Mouse (Mus musculus) liver, embryonic 15.5 days (tissue): ENCODE measurements at regions not wholly inside any gene's neighbourhood (a gene's known extent, or its start where the extent isn't known, plus 50 kb on each side); places are given as distances from the start of the nearest gene placed in this dataset.

Experiments
- ATAC-seq: fragments of 200-750 bp; cut with Nextera tagmentation; 2 replicates; pipeline ENCODE4 v1.8.0; 2017; ENCODE audit warnings: moderate number of reproducible peaks, mild to moderate bottlenecking, moderate library complexity; ENCODE audit not compliant: insufficient read depth
- H3K27ac ChIP-seq: fragments of 300-500 bp; sonication (generic); replicated peaks from 2 replicates; pipeline ENCODE4 v1.5.1; 2015; ENCODE audit warnings: mild to moderate bottlenecking, inconsistent platforms
- H3K27me3 ChIP-seq: fragments of 300-500 bp; sonication (generic); 2 replicates; pipeline ENCODE4 v1.6.1; 2015; ENCODE audit warnings: mild to moderate bottlenecking, inconsistent platforms
- H3K36me3 ChIP-seq: fragments of 300-500 bp; sonication (generic); replicated peaks from 2 replicates; pipeline ENCODE4 v1.6.1; 2015; ENCODE audit warnings: moderate library complexity, mild to moderate bottlenecking, inconsistent platforms
- H3K4me1 ChIP-seq: fragments of 300-500 bp; sonication (generic); replicated peaks from 2 replicates; pipeline ENCODE4 v1.6.1; 2015; ENCODE audit warnings: inconsistent platforms
- H3K4me2 ChIP-seq: fragments of 300-500 bp; sonication (generic); 2 replicates; pipeline ENCODE4 v1.6.1; 2015; ENCODE audit warnings: moderate library complexity, mild to moderate bottlenecking, inconsistent platforms
- H3K4me3 ChIP-seq: fragments of 300-500 bp; sonication (generic); replicated peaks from 2 replicates; pipeline ENCODE4 v1.5.1; 2015; ENCODE audit warnings: mild to moderate bottlenecking, inconsistent platforms
- H3K9ac ChIP-seq: fragments of 300-500 bp; sonication (generic); 2 replicates; pipeline ENCODE4 v1.6.1; 2015; ENCODE audit warnings: moderate library complexity, mild to moderate bottlenecking, inconsistent platforms
- H3K9me3 ChIP-seq: fragments of 300-500 bp; sonication (generic); replicated peaks from 2 replicates; pipeline ENCODE4 v1.6.1; 2016; ENCODE audit warnings: inconsistent platforms
- WGBS: fragments of 180-500 bp; shearing (Covaris S2); methylation state at CpG from one replicate; pipeline ENCODE4 v1.1.7; 2015; ENCODE audit warnings: mixed read lengths; ENCODE audit not compliant: insufficient replicate concordance; 5-methylcytosine and 5-hydroxymethylcytosine counted together

- H3K4me1 ChIP-seq, result no peaks in the 10 kb centered on the region
- no peak overlapping the region for H3K4me3 ChIP-seq
- H3K27ac ChIP-seq, result no peak overlapping the region
- ATAC-seq, result no peak
- 15% methylated on average over 2 of the region's 2 CpGs for WGBS
- no peaks in the 10 kb centered on the region for H3K36me3 ChIP-seq
- H3K9ac ChIP-seq, result no peak overlapping the region
- H3K4me2 ChIP-seq, result no peak overlapping the region
- no peaks in the 10 kb centered on the region for H3K9me3 ChIP-seq
- H3K27me3 ChIP-seq, result no peaks in the 10 kb centered on the region
Measured at GRCm38 (mm10) chr12:16122353-16123127, 305.8 kb upstream of the Trib2 start.

DNA sequence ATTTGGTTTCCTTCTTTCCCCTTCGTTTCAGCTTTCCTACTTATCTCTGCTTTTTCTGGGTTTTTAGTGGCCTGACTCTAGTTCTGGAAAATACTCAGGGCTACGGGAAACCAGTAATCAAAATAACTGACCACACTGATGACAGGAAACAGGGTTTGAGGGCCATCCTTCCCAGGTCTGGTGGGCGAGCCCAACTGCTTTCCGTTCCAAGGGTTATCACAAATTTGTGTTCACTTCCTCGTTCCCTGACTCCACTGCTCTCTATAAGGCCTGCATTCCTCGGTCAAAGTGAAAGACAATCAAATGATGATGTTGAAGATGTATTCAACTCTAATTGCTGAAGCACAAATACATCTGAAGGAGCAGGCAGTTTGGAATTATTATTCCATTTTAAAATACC is 305.1 kb upstream of the Trib2 start:
- Histone ChIP-seq H3K36me3 (no peaks in the 10 kb centered on the region), H3K9me3 (no peaks in the 10 kb centered on the region), H3K4me2 (no peak overlapping the region), H3K4me3 (no peak overlapping the region), H3K27ac (no peak overlapping the region), H3K4me1 (no peaks in the 10 kb centered on the region), H3K9ac (no peak overlapping the region), H3K27me3 (no peaks in the 10 kb centered on the region)
- ATAC-seq, result no peak
- WGBS, result 13% methylated on average over 6 of the region's 6 CpGs

- Histone ChIP-seq H3K9me3 (no peaks in the 10 kb centered on the region), H3K9ac (no peak overlapping the region), H3K36me3 (no peaks in the 10 kb centered on the region), H3K27ac (no peak overlapping the region), H3K27me3 (no peaks in the 10 kb centered on the region), H3K4me2 (no peak overlapping the region), H3K4me1 (no peaks in the 10 kb centered on the region), H3K4me3 (no peak overlapping the region)
- no peak for ATAC-seq
Measured at GRCm38 (mm10) chr12:16118710-16119109, 302.0 kb upstream of the Trib2 start.

DNA sequence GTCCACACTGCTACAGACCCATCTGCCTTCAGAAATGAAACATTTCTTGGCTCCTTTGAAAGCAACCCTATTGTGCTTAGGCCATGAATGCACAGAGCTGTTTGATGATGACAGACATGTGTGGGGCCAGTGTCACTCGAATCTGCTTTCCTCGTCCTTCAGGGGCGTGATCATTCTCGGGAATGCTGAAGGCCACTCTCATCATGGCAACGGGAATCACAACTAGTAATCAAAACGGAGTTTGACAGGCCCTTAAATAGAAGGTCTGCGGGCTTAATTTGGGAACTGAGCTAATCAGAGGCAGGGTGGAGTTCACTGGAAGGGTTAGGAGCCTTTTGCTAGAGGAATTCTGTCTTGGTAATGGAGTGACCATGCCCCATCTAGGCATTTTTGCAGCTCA is 290.2 kb upstream of the Trib2 start:
- no peak overlapping the region for H3K4me3 ChIP-seq
- H3K4me2 ChIP-seq, result no peak overlapping the region
- no peak for ATAC-seq
- H3K4me1 ChIP-seq, result no peaks in the 10 kb centered on the region
- H3K27me3 ChIP-seq, result no peaks in the 10 kb centered on the region
- WGBS, result 65% methylated on average over 7 of the region's 7 CpGs
- H3K27ac ChIP-seq, result no peak overlapping the region
- H3K9ac ChIP-seq, result no peak overlapping the region
- no peaks in the 10 kb centered on the region for H3K9me3 ChIP-seq
- H3K36me3 ChIP-seq, result no peaks in the 10 kb centered on the region

DNA sequence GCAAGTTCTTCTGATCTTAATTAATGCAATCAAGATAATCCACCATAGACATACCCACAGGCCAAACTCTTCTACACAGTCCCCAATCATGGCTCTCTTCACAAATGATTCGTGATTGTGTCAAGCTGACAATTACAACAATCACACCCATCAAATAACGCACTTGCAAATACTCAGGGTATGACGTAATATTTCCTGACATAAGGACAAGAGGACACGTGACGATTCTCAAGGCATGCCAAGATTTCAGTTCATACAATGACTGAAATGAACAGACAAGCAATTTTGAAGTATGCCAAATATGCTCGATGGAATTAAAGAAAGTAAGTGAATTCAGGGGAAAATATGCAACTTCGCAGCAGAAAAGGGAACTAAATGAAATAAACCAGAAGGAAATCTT is 282.1 kb upstream of the Trib2 start:
- Histone ChIP-seq H3K36me3 (no peaks in the 10 kb centered on the region), H3K9me3 (no peaks in the 10 kb centered on the region), H3K27me3 (no peaks in the 10 kb centered on the region), H3K4me2 (no peak overlapping the region), H3K4me3 (no peak overlapping the region), H3K9ac (no peak overlapping the region), H3K27ac (no peak overlapping the region), H3K4me1 (no peaks in the 10 kb centered on the region)
- ATAC-seq, result no peak
- WGBS, result 61% methylated on average over 7 of the region's 7 CpGs

- Histone ChIP-seq H3K27ac (no peak overlapping the region), H3K27me3 (no peaks in the 10 kb centered on the region), H3K4me3 (no peak overlapping the region), H3K36me3 (no peaks in the 10 kb centered on the region), H3K4me1 (no peaks in the 10 kb centered on the region), H3K4me2 (no peak overlapping the region), H3K9ac (no peak overlapping the region), H3K9me3 (no peaks in the 10 kb centered on the region)
- ATAC-seq, result no peak
- WGBS, result 16% methylated on average over 3 of the region's 3 CpGs
Measured at GRCm38 (mm10) chr12:16092643-16093042, 275.9 kb upstream of the Trib2 start.

GRCm38 (mm10) chr12:16091336-16091735 is 274.6 kb upstream of the Trib2 start:
- Histone ChIP-seq H3K9ac (no peak overlapping the region), H3K27ac (no peak overlapping the region), H3K27me3 (no peaks in the 10 kb centered on the region), H3K9me3 (no peaks in the 10 kb centered on the region), H3K36me3 (no peaks in the 10 kb centered on the region), H3K4me2 (no peak overlapping the region), H3K4me3 (no peak overlapping the region), H3K4me1 (no peaks in the 10 kb centered on the region)
- ATAC-seq, result no peak
- WGBS, result 46% methylated on average over 6 of the region's 6 CpGs

GRCm38 (mm10) chr12:16083176-16083575 is 266.5 kb upstream of the Trib2 start:
- no peak for ATAC-seq
- WGBS, result 45% methylated on average over 1 of the region's 1 CpGs

GRCm38 (mm10) chr12:16077215-16077614 is 260.5 kb upstream of the Trib2 start:
- H3K36me3 ChIP-seq, result no peaks in the 10 kb centered on the region
- no peaks in the 10 kb centered on the region for H3K9me3 ChIP-seq
- no peak overlapping the region for H3K4me2 ChIP-seq
- no peaks in the 10 kb centered on the region for H3K27me3 ChIP-seq
- no peak overlapping the region for H3K27ac ChIP-seq
- 77% methylated on average over 1 of the region's 1 CpGs for WGBS
- no peak overlapping the region for H3K9ac ChIP-seq
- no peak overlapping the region for H3K4me3 ChIP-seq
- no peak for ATAC-seq
- no peaks in the 10 kb centered on the region for H3K4me1 ChIP-seq

More at GRCm38 (mm10) chr12:16083176-16083575, 266.5 kb upstream of the Trib2 start:
- H3K4me3 ChIP-seq, result no peak overlapping the region
- H3K4me2 ChIP-seq, result no peak overlapping the region
- H3K9ac ChIP-seq, result no peak overlapping the region
- H3K27ac ChIP-seq, result no peak overlapping the region
- H3K27me3 ChIP-seq, result no peaks in the 10 kb centered on the region
- no peaks in the 10 kb centered on the region for H3K9me3 ChIP-seq
- no peaks in the 10 kb centered on the region for H3K4me1 ChIP-seq
- no peaks in the 10 kb centered on the region for H3K36me3 ChIP-seq

GRCm38 (mm10) chr12:16075962-16076361 is 259.2 kb upstream of the Trib2 start:
- Histone ChIP-seq H3K4me3 (no peak overlapping the region), H3K4me2 (no peak overlapping the region), H3K27ac (no peak overlapping the region), H3K9me3 (no peaks in the 10 kb centered on the region), H3K4me1 (no peaks in the 10 kb centered on the region), H3K9ac (no peak overlapping the region), H3K36me3 (no peaks in the 10 kb centered on the region), H3K27me3 (no peaks in the 10 kb centered on the region)
- WGBS, result 59% methylated on average over 2 of the region's 2 CpGs
- ATAC-seq, result no peak

GRCm38 (mm10) chr12:16068940-16069339 is 252.2 kb upstream of the Trib2 start:
- Histone ChIP-seq H3K4me2 (no peak overlapping the region), H3K27ac (no peak overlapping the region), H3K4me1 (no peaks in the 10 kb centered on the region), H3K36me3 (no peaks in the 10 kb centered on the region), H3K9ac (no peak overlapping the region), H3K9me3 (no peaks in the 10 kb centered on the region), H3K27me3 (no peaks in the 10 kb centered on the region), H3K4me3 (no peak overlapping the region)
- 75% methylated on average over 13 of the region's 13 CpGs for WGBS
- no peak for ATAC-seq

DNA sequence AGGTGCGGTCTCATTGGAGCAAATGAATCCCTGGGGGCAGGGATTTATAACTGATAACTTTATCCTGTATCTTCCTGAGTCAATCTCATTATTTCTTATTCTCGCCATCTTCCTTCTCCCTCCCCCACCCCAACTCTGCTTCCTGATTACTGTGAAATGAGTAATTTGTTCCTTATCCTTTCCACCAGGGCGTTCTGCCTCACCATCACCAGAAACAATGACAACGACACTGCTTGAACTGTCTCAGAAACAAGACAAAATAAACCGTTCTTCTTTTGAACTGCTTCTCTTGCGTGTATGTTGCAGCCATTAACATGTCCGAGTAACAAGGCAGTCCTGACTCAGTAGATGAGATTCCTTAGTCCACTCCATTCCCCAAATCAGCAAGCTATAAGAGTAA is 246.0 kb upstream of the Trib2 start:
- WGBS, result 66% methylated on average over 7 of the region's 7 CpGs
- H3K4me3 ChIP-seq, result no peak overlapping the region

More for the DNA sequence above, 246.0 kb upstream of the Trib2 start:
- no peaks in the 10 kb centered on the region for H3K36me3 ChIP-seq
- no peak overlapping the region for H3K27ac ChIP-seq
- H3K9me3 ChIP-seq, result no peaks in the 10 kb centered on the region
- ATAC-seq, result no peak
- no peak overlapping the region for H3K9ac ChIP-seq
- H3K4me1 ChIP-seq, result no peaks in the 10 kb centered on the region
- no peak overlapping the region for H3K4me2 ChIP-seq
- H3K27me3 ChIP-seq, result no peaks in the 10 kb centered on the region
